Mouse (Mus musculus) liver, postnatal 0 days (tissue): ENCODE measurements around the gene Duxf3.

ENCODE experiments used
- CTCF ChIP-seq: sonication (generic); IDR thresholded peaks from 2 replicates; pipeline ENCODE4 v1.5.1; 2016; ENCODE audit warnings: antibody characterized with exemption, low read depth
- EP300 ChIP-seq: IDR thresholded peaks from 2 replicates; pipeline ENCODE4 v1.6.1; 2016; ENCODE audit warnings: antibody characterized with exemption, low read depth, mild to moderate bottlenecking

GRCm38 (mm10) chr10:58209710-58210467, 22.6 kb downstream of the Duxf3 start:
- no peak for TF ChIP-seq EP300
- TF ChIP-seq CTCF: no peak
